Mouse (Mus musculus): ENCODE results near the gene Prim2. TPM values are rescaled to one million over a fixed set of nuclear protein-coding genes. Genes with fewer than 3 reads are reported as not detected.

The Prim2 gene
- polyA plus RNA-seq, 1 experiment from 2014 or later: 13.0 TPM

DNA sequence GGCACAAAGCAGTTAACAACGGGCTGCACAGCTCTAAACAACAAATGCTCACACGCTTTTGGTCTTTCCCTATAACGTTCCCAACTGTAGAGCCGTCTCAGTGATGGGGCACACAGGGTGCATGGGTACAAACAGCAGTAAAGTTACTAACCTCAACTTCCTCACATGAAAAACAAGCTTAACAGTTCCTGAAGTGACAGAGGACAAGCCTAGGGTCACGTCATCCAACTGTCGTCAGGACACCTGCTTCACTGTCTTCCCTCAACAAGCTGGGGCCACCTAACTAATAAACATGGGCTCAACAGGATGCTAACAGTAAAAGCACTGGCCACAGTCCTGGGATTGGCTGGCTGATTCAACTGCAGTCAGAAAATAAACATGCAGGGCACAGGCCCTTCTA lies 91.0 kb downstream of the Prim2 start:
- H3K4me3 ChIP-seq (ENCODE audit: inconsistent target): no peak overlapping the region
- WGBS (ENCODE audit: missing documents): 14% methylated on average over 6 of the region's 6 CpGs
- no peak overlapping the region for H3K27ac ChIP-seq
- no peaks in the 10 kb centered on the region for H3K36me3 ChIP-seq (ENCODE audit: inconsistent target)
- no peaks in the 10 kb centered on the region for H3K79me2 ChIP-seq (ENCODE audit: inconsistent target)

DNA sequence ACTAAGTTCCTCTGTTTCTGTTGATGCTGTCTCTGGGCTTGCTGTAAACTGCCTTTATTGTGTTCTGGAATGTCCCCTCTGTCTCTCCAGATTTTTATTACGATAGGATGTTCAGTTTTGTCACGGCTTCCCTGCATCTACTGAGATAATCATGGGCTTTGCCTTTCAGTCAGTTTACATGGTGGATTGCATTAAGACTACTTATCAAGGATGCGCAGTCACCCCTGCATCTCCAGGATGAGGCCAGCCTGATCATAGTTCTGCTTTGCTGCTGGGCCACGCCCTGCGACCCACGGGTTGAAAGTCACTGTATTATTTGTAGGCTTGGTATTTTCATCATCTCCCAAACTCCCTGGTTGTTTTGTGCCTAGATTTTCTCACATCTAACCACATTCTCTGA lies 95.1 kb downstream of the Prim2 start:
- WGBS (ENCODE audit: missing documents): 84% methylated on average over 6 of the region's 6 CpGs

DNA sequence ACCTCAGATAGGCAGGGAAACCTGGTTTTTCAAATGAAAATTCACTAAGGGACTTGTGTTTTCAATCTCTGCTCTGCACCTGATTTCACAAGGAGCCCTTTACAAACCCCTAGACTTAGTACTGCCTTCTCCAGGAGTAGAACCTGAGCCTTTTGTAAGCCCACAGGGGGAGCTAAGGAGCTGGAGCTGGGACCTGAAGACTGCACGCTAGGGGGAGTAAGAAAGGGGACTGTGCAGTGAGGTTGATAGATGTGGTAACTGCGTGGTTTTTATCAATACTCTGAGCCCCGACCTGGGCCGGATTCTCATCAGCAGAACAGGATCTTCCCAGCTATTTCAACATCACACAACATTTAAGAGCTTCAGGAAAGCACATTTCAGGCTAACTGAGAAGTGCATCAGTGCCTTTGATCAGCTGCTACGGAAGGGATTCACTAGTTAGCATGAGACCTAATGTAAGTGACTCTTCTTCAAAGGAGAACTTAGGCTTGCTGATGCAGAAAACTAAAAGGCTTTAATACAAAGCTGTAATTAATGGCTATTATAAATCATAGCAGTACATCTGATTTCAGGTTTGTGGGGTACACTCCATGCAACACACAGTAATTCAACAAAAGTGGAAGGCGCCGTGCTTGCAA lies 103.7 kb downstream of the Prim2 start:
- WGBS (ENCODE audit: missing documents): 39% methylated on average over 6 of the region's 7 CpGs
- Histone ChIP-seq H3K4me3 (ENCODE audit: inconsistent target) (no peak overlapping the region), H3K79me2 (ENCODE audit: inconsistent target) (no peaks in the 10 kb centered on the region)

More for the DNA sequence above, 95.1 kb downstream of the Prim2 start:
- Histone ChIP-seq H3K36me3 (ENCODE audit: inconsistent target) (no peaks in the 10 kb centered on the region), H3K27ac (no peak overlapping the region), H3K4me3 (ENCODE audit: inconsistent target) (no peak overlapping the region), H3K79me2 (ENCODE audit: inconsistent target) (no peaks in the 10 kb centered on the region)

DNA sequence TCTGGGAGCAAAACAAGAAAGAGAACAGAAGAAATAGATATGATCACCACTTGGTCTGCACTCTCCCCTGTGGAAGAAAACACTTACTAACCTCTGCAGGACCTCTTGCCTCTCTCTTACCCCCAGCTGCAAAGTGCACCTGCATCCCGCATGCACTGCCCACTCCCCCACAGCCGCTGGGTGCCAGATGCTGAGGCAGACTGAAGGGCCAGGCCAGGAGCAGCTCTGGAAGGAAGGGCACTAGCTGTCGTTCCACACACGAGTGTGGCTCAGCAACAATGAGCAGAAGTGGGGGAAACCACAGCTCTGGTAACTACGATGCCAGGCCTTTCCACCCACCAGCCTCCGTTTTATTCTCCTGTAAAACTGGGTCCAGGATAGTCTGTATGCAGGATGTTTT lies 105.6 kb downstream of the Prim2 start:
- Histone ChIP-seq H3K36me3 (ENCODE audit: inconsistent target) (no peaks in the 10 kb centered on the region), H3K27ac (no peak overlapping the region), H3K79me2 (ENCODE audit: inconsistent target) (no peaks in the 10 kb centered on the region), H3K4me3 (ENCODE audit: inconsistent target) (no peak overlapping the region)
- 41% methylated on average over 6 of the region's 6 CpGs for WGBS (ENCODE audit: missing documents)

More for the DNA sequence above, 103.7 kb downstream of the Prim2 start:
- no peak overlapping the region for H3K27ac ChIP-seq
- H3K36me3 ChIP-seq (ENCODE audit: inconsistent target): no peaks in the 10 kb centered on the region

DNA sequence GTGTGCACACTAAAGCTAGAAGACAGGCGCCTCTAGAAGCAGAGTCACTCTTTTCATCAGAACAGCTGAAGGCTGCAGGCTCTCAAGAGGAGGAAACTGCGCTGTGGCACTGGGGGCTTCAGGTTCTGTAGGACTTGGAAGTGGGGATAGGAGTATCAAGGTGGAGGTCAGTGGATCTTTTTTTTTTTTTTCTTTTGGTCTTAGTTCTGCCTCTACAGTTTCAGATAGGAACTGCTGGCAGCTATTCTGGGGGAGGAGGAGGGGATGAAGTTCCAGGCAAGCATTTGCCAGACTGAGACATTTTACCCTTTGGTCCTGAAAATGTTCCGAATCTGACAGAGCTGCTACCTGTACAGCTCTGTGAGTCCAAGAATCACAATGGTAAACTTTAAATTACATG lies 106.0 kb downstream of the Prim2 start:
- Histone ChIP-seq H3K79me2 (ENCODE audit: inconsistent target) (no peaks in the 10 kb centered on the region), H3K36me3 (ENCODE audit: inconsistent target) (no peaks in the 10 kb centered on the region), H3K4me3 (ENCODE audit: inconsistent target) (no peak overlapping the region), H3K27ac (no peak overlapping the region)
- WGBS (ENCODE audit: missing documents): 98% methylated on average over 3 of the region's 3 CpGs

DNA sequence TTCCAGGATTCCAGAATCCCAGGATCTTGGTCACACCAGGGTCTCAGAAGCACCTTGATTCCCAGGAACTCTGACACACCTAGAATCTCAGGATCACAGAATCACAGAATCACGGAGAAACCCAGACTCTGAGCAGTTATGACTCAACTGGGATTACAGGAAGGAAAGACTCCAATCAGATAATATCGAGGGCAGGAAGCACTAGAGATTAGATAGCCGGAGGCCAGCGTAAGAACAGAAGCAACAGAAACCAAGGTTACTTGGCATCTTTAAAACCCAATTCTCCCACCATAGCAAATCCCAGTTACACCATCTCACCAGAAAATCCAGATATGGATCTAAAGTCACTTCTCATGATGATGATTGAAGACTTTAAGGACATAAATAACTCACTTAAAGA lies 113.0 kb downstream of the Prim2 start:
- Histone ChIP-seq H3K79me2 (ENCODE audit: inconsistent target) (no peaks in the 10 kb centered on the region), H3K27ac (no peak overlapping the region), H3K36me3 (ENCODE audit: inconsistent target) (no peaks in the 10 kb centered on the region), H3K4me3 (ENCODE audit: inconsistent target) (no peak overlapping the region)
- WGBS (ENCODE audit: missing documents): 62% methylated on average over 4 of the region's 4 CpGs

DNA sequence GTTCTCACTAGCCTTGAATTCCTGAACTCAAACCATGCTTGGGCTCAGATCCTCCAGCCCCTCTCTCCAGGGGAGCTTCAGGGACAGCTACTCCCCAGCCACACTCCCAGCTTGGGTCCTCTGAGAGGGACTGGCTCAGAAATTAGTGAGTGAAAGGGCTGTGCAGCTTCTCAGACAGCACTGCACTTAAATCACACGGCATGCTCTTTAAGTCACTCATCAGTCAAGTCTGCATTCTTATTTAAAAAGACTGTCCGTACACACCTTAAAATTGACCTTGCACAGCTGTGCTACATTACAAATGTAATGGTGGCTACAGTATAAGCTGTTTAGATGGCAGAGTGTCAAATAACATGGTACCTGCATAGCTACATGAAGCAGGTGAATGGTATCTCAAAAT lies 114.0 kb downstream of the Prim2 start:
- no peaks in the 10 kb centered on the region for H3K36me3 ChIP-seq (ENCODE audit: inconsistent target)
- no peak overlapping the region for H3K27ac ChIP-seq
- no peak overlapping the region for H3K4me3 ChIP-seq (ENCODE audit: inconsistent target)
- WGBS (ENCODE audit: missing documents): 100% methylated on average over 1 of the region's 2 CpGs
- no peaks in the 10 kb centered on the region for H3K79me2 ChIP-seq (ENCODE audit: inconsistent target)

DNA sequence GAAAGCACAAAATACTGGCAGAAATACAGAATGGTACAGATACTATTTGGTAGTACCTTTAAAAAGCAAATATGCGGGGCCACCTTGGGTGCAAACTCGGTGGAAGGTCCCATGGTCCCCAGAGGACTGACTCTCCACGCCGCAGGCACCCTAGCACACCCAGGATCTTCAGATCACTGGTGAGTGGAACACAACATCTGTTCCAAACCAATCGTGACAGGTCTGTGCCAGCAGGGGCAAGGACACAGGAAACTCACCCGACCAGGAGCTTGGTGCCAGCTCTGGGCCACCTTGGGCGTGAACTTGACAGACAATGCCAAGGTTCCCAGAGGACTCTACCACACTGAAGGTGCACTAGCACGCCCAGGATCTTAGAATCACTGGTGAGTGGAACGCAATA lies 118.2 kb downstream of the Prim2 start:
- 92% methylated on average over 9 of the region's 9 CpGs for WGBS (ENCODE audit: missing documents)
- Histone ChIP-seq H3K79me2 (ENCODE audit: inconsistent target) (no peaks in the 10 kb centered on the region), H3K4me3 (ENCODE audit: inconsistent target) (no peak overlapping the region), H3K36me3 (ENCODE audit: inconsistent target) (no peaks in the 10 kb centered on the region), H3K27ac (no peak overlapping the region)

DNA sequence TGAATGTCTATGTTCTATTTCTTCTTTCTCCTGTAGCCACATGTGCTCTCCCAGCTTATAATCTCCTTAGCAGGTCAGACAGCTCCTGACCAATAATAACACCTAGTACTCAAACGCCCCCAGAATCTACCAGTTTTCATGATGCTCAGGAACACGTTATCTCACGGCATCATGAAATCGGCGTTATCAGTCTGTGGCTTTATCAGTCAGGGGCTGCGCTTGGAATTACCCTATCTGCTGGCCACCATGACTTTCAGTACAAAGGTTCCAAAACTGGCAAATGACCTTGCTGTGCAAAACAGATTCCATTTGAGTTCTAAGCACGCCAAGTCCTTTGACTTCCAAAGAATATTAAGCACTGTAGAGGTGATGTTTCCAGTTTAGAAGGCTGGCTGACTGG lies 127.9 kb downstream of the Prim2 start:
- 90% methylated on average over 7 of the region's 7 CpGs for WGBS (ENCODE audit: missing documents)
- H3K27ac ChIP-seq: no peak overlapping the region
- H3K4me3 ChIP-seq (ENCODE audit: inconsistent target): no peak overlapping the region
- no peaks in the 10 kb centered on the region for H3K36me3 ChIP-seq (ENCODE audit: inconsistent target)
- H3K79me2 ChIP-seq (ENCODE audit: inconsistent target): no peaks in the 10 kb centered on the region

DNA sequence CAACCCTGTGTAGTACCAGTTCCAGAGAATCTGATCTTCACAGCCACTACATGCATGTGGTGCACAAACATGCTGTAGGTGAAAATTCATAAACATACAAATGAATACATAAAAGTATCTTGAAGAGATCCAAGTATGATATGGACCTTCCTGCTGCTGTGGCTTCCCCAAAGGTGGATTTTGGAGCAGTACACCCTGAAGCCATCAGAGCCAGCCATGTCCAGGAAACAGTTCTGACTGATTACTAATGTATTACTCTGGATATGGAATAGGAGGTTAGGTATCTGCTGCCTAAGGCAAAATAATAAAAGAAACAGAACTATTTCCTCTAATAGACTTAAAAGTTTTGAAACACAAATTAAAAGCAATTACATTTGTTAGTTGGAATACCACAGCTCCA lies 131.6 kb downstream of the Prim2 start:
- H3K27ac ChIP-seq: no peak overlapping the region
- H3K4me3 ChIP-seq (ENCODE audit: inconsistent target): no peak overlapping the region
- H3K79me2 ChIP-seq (ENCODE audit: inconsistent target): no peaks in the 10 kb centered on the region

DNA sequence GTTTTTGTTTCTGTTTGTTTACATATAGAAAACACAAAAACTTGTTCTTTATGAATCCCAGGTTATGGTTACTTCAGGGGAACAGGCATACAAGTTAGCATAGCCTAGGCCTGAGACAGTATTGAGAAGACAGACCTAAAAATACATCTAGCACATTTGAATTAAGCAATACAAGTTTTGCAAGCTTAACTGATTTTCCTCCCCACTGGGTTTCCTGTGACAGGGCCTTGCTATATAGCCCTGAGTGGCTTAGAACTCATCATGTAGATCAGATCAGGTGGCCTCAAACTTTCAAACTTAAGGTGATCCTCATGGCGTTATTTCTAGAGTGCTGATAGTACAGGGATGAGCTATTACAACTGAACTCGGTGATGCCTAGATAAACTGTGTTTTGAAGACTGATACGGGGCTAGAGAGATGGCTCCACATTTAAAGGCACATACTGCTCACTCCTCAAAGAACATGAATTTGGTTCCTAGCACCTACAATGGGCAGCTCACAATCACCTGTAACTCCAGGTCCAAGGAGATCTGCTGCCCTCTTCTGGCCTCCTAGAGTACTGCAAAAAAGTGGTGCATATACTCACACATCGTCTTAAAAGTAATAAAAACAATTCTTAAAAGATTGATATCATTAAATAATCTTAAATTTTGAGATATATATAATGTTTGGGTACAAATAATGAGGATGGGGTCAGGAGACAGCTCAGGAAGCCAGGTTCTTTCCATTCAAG lies 133.2 kb downstream of the Prim2 start:
- no peaks in the 10 kb centered on the region for H3K36me3 ChIP-seq (ENCODE audit: inconsistent target)
- no peak overlapping the region for H3K27ac ChIP-seq
- no peaks in the 10 kb centered on the region for H3K79me2 ChIP-seq (ENCODE audit: inconsistent target)
- WGBS (ENCODE audit: missing documents): 80% methylated on average over 4 of the region's 4 CpGs
- H3K4me3 ChIP-seq (ENCODE audit: inconsistent target): no peak overlapping the region

More for the DNA sequence above, 131.6 kb downstream of the Prim2 start:
- no peaks in the 10 kb centered on the region for H3K36me3 ChIP-seq (ENCODE audit: inconsistent target)

DNA sequence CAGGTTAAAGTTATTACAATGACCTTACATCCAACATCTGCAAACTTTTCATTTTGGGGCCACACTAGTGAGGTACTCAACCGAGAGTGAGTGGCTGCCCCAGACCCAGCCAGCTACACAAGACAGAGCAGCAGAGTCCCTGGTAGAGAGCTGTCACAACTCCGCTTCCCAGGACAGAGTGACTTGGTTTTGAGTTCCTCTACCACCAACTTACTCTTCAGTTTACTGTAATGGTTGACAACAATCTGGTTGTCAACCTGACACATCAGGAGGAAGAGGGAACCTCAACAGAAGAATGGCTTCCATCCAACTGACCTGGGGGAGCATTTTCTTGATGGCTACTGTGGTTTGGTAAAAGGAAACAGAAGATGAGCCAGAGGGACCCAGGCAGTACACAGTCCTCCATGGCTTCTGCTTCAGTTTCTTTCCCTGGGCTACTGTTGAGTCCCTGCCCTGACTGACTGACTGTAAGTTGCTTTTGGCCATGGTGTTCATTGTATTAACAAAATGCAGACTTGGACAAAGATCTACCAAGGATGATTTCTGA lies 134.4 kb downstream of the Prim2 start:
- 72% methylated on average over 2 of the region's 2 CpGs for WGBS (ENCODE audit: missing documents)
- Histone ChIP-seq H3K27ac (no peak overlapping the region), H3K36me3 (ENCODE audit: inconsistent target) (no peaks in the 10 kb centered on the region), H3K4me3 (ENCODE audit: inconsistent target) (no peak overlapping the region), H3K79me2 (ENCODE audit: inconsistent target) (no peaks in the 10 kb centered on the region)

DNA sequence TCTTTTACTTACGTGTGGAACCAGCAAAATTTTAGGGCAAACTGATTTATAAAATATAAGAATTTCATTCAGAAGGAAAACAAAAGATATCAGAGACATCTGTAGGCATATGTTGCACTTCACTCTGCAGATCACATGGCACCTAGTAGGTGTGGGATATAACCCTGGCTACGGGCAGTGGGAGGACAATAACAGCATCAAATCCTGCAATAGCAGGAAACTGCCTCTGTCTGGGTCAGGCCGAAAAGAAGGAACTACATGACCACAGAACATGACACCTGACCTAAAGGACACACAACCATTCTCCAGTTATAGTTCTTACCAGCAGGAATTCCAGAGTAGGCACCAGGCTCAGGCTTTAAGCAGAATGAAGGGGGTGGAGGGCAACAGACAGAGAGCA lies 137.7 kb downstream of the Prim2 start:
- Histone ChIP-seq H3K36me3 (ENCODE audit: inconsistent target) (no peaks in the 10 kb centered on the region), H3K79me2 (ENCODE audit: inconsistent target) (no peaks in the 10 kb centered on the region), H3K27ac (no peak overlapping the region), H3K4me3 (ENCODE audit: inconsistent target) (no peak overlapping the region)
- WGBS (ENCODE audit: missing documents): 40% methylated on average over 3 of the region's 3 CpGs

DNA sequence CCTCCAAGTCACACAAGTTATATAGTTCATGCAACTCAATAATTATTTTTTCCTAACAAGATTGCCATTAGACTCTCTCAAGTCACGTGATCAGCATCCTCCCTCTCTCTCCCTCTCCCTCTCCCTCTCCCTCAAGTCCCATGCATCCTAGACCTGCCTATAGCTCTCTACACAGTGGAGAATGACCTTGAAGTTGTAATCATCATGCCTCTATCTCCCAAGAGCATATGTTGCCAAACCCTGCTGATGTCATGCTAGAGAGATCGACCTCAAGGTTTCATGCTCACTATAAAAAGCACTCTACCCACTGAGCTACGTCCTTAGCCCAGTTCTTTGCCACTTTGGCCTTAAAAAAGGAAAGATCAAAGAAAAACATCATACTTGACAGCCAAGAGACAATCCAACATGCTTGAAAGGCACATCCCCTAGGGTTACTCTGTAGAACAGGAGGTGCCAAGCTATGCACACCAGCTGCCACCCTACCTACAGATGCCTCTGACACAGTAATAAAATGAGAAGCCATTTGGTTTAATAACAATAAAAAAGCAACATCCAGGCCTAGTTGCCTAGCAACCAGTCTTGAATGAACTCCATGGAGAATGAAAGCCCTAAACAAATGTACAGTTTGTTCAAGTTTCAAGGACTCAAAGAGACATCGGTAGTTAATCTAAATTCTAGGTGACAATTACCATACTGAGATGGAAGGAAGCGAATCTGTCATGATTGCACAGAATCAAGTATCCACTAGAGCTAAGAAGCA lies 138.3 kb downstream of the Prim2 start:
- no peak overlapping the region for H3K27ac ChIP-seq
- WGBS (ENCODE audit: missing documents): 84% methylated on average over 5 of the region's 5 CpGs
- no peaks in the 10 kb centered on the region for H3K79me2 ChIP-seq (ENCODE audit: inconsistent target)
- no peak overlapping the region for H3K4me3 ChIP-seq (ENCODE audit: inconsistent target)
- H3K36me3 ChIP-seq (ENCODE audit: inconsistent target): no peaks in the 10 kb centered on the region

DNA sequence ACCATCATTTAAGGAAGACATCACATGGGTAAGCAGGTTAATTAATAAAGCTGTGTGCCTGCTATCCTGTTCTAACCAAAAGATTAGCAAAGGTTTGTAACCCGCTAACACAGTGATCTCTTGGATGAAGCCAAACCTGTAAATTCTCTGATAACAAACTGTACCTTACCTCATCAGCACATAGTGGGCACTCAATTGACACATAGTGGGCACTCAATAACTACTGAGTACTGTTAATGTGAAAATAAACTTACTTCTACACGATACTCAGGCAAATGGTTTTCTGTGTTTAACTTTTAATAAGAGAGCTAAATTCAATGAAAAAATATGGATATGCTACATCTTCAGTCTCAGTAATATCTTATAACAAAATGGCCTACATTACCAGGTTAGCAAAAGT lies 139.1 kb downstream of the Prim2 start:
- H3K36me3 ChIP-seq (ENCODE audit: inconsistent target): no peaks in the 10 kb centered on the region
- H3K27ac ChIP-seq: no peak overlapping the region
- 100% methylated on average over 2 of the region's 2 CpGs for WGBS (ENCODE audit: missing documents)
- H3K4me3 ChIP-seq (ENCODE audit: inconsistent target): no peak overlapping the region
- H3K79me2 ChIP-seq (ENCODE audit: inconsistent target): no peaks in the 10 kb centered on the region
